Mouse (Mus musculus) MEL (cell line): ENCODE measurements around the gene Pnpo. TPM values are rescaled to one million over a fixed set of nuclear protein-coding genes. Genes with fewer than 3 reads are reported as not detected.
A peak's percentile ranks its signal among the peaks of the same experiment; 100 is the strongest.

ENCODE experiments used
- DNase-seq: peaks from one replicate; pipeline ENCODE4 v3.0.0; 2011; ENCODE audit warnings: low read depth, low spot score
- H3K27ac ChIP-seq: 2 replicates; pipeline ENCODE4 v1.5.1; 2012; ENCODE audit warnings: low read depth, mild to moderate bottlenecking, control low read depth, low read length, moderate library complexity; ENCODE audit not compliant: control insufficient read depth
- H3K27me3 ChIP-seq, 2 experiments: fragments of 150-350 bp in 1 of 2; sonication (generic) in 1 of 2; 2 replicates each; pipeline ENCODE4 v1.6.1; 2012; ENCODE audit warnings: low read length in 2 of 2, mild to moderate bottlenecking in 2 of 2, improper control_type of control experiment in 1 of 2, moderate library complexity in 1 of 2; ENCODE audit not compliant: insufficient read depth in 2 of 2, control insufficient read depth in 1 of 2
- H3K36me3 ChIP-seq, 2 experiments: 2 replicates each; pipeline ENCODE4 v1.6.1; 2012 to 2014; ENCODE audit warnings: low read length in 2 of 2, improper control_type of control experiment in 1 of 2, inconsistent platforms in 1 of 2, mild to moderate bottlenecking in 1 of 2; ENCODE audit not compliant: insufficient read depth in 2 of 2, control insufficient read depth in 1 of 2
- H3K4me1 ChIP-seq, 2 experiments: fragments of 150-350 bp in 1 of 2; sonication (generic) in 1 of 2; 2 replicates each; pipeline ENCODE4 v1.6.1; 2012; ENCODE audit warnings: low read length in 2 of 2, improper control_type of control experiment in 1 of 2, mild to moderate bottlenecking in 1 of 2; ENCODE audit not compliant: insufficient read depth in 2 of 2, control insufficient read depth in 1 of 2
- H3K4me3 ChIP-seq, 2 experiments: fragments of 150-350 bp in 1 of 2; sonication (generic) in 1 of 2; 2 replicates each; pipeline ENCODE4 v1.5.1; 2012; ENCODE audit warnings: low read depth in 2 of 2, low read length in 2 of 2, mild to moderate bottlenecking in 2 of 2, moderate library complexity in 2 of 2, control low read depth in 1 of 2, improper control_type of control experiment in 1 of 2; ENCODE audit not compliant: control insufficient read depth in 1 of 2, insufficient read depth in 1 of 2
- H3K79me2 ChIP-seq: 2 replicates; pipeline ENCODE4 v1.6.1; 2012; ENCODE audit warnings: mild to moderate bottlenecking, low read length, moderate library complexity; ENCODE audit not compliant: control insufficient read depth, poor library complexity, insufficient read depth
- H3K9ac ChIP-seq: 2 replicates; pipeline ENCODE4 v1.6.1; 2012; ENCODE audit warnings: low read depth, mild to moderate bottlenecking, control low read depth, low read length, moderate library complexity; ENCODE audit not compliant: control insufficient read depth, poor library complexity, severe bottlenecking
- H3K9me3 ChIP-seq: fragments of 150-350 bp; sonication (generic); replicated peaks from 2 replicates; pipeline ENCODE4 v1.6.1; 2012; ENCODE audit warnings: mild to moderate bottlenecking, low read length, improper control_type of control experiment, moderate library complexity; ENCODE audit not compliant: insufficient read depth
- CHD1 ChIP-seq: IDR thresholded peaks from 2 replicates; pipeline ENCODE4 v1.6.1; 2012; ENCODE audit warnings: low read depth, mild to moderate bottlenecking, inconsistent platforms, low read length, improper control_type of control experiment
- GATA1 ChIP-seq: IDR thresholded peaks from 2 replicates; pipeline ENCODE4 v1.6.1; 2011; ENCODE audit warnings: low read depth, low read length, improper control_type of control experiment
- JUND ChIP-seq: IDR thresholded peaks from 2 replicates; pipeline ENCODE4 v1.6.1; 2011; ENCODE audit warnings: low read depth, mild to moderate bottlenecking, improper control_type of control experiment, low read length
- KAT2A ChIP-seq: conservative IDR thresholded peaks from 2 replicates; pipeline ENCODE4 v1.6.1; 2012; ENCODE audit warnings: low read depth, low read length, improper control_type of control experiment, inconsistent platforms
- MAFK ChIP-seq: IDR thresholded peaks from 2 replicates; pipeline ENCODE4 v1.6.1; 2011; ENCODE audit warnings: low read depth, mild to moderate bottlenecking, low read length, improper control_type of control experiment, borderline replicate concordance
- MEF2A ChIP-seq: IDR thresholded peaks from 2 replicates; pipeline ENCODE4 v1.6.1; 2014; ENCODE audit warnings: low read depth, mild to moderate bottlenecking, inconsistent platforms, low read length, improper control_type of control experiment; ENCODE audit not compliant: poor library complexity, insufficient replicate concordance, severe bottlenecking; ENCODE audit errors: extremely low read depth
- MYC ChIP-seq: IDR thresholded peaks from 2 replicates; pipeline ENCODE4 v1.6.1; 2011; ENCODE audit warnings: low read depth, mild to moderate bottlenecking, low read length, improper control_type of control experiment, moderate library complexity
- NELFE ChIP-seq: IDR thresholded peaks from 2 replicates; pipeline ENCODE4 v1.6.1; 2011; ENCODE audit warnings: low read depth, low read length, improper control_type of control experiment
- NRF1 ChIP-seq: IDR thresholded peaks from 2 replicates; pipeline ENCODE4 v1.6.1; 2014; ENCODE audit warnings: low read depth, mild to moderate bottlenecking, inconsistent platforms, low read length, improper control_type of control experiment, moderate library complexity; ENCODE audit not compliant: poor library complexity, insufficient read depth, severe bottlenecking
- POLR2A ChIP-seq, 2 experiments: IDR thresholded peaks; 2 replicates each; pipeline ENCODE4 v1.6.1; 2011 to 2012; ENCODE audit warnings: low read length in 2 of 2, mild to moderate bottlenecking in 2 of 2, control low read depth in 1 of 2, improper control_type of control experiment in 1 of 2, low read depth in 1 of 2, moderate library complexity in 1 of 2; ENCODE audit not compliant: control insufficient read depth in 1 of 2, insufficient read depth in 1 of 2, poor library complexity in 1 of 2
- POLR2AphosphoS2 ChIP-seq: IDR thresholded peaks from 2 replicates; pipeline ENCODE4 v1.6.1; 2011; ENCODE audit warnings: low read length, improper control_type of control experiment
- SIN3A ChIP-seq: IDR thresholded peaks from 2 replicates; pipeline ENCODE4 v1.6.1; 2012; ENCODE audit warnings: low read length, improper control_type of control experiment, inconsistent platforms
- SMC3 ChIP-seq: IDR thresholded peaks from 2 replicates; pipeline ENCODE4 v1.6.1; 2011; ENCODE audit warnings: low read depth, low read length, improper control_type of control experiment
- TBP ChIP-seq: IDR thresholded peaks from 2 replicates; pipeline ENCODE4 v1.8.0; 2011; ENCODE audit warnings: low read depth, low read length, improper control_type of control experiment
- ZC3H11A ChIP-seq: IDR thresholded peaks from 2 replicates; pipeline ENCODE4 v1.6.1; 2012; ENCODE audit warnings: low read depth, mild to moderate bottlenecking, inconsistent platforms, low read length, improper control_type of control experiment
- ZKSCAN1 ChIP-seq: IDR thresholded peaks from 2 replicates; pipeline ENCODE4 v1.6.1; 2012; ENCODE audit warnings: low read depth, mild to moderate bottlenecking, inconsistent platforms, low read length, improper control_type of control experiment, moderate library complexity
- ZNF384 ChIP-seq: IDR thresholded peaks from 2 replicates; pipeline ENCODE4 v1.6.1; 2012; ENCODE audit warnings: low read depth, mild to moderate bottlenecking, inconsistent platforms, low read length, improper control_type of control experiment
- polyA plus RNA-seq, 2 experiments: library from polyadenylated mRNA; stranded (reverse) in 1 of 2; unstranded in 1 of 2; fragments of >175 nt in 1 of 2; fragments of >200 nt in 1 of 2; gene quantifications; 2 replicates each; pipeline versions ENCODE4 v1.2.1 to v1.2.4; 2012; ENCODE audit warnings: low replicate concordance in 2 of 2, low read depth in 1 of 2; ENCODE audit not compliant: insufficient read length in 2 of 2, insufficient read depth in 1 of 2, missing spikeins in 1 of 2
- total RNA-seq: library from RNA; depleted of rRNA; stranded (reverse); fragments of 300-350 nt; gene quantifications from 2 replicates; pipeline ENCODE4 v1.2.3, GENCODE M21; 2012

Gene Pnpo
- total and polyA plus RNA-seq, 3 experiments: 38.8 to 55.7 TPM; not detected in 1

GRCm38 (mm10) chr11:96952896-96953295 lies 9.1 kb upstream of the Pnpo start:
- peaks cover 27 to 51% of the 10 kb centered on the region in 2 experiments for H3K4me1 ChIP-seq
- H3K9ac ChIP-seq: no peak overlapping the region
- no peak overlapping the region for H3K4me3 ChIP-seq
- peaks cover 13% of the 10 kb centered on the region; the same call in 1 of the 2 replicates for H3K79me2 ChIP-seq
- TF ChIP-seq JUND (no peak), MYC (no peak), CHD1 (no peak), SIN3A (no peak), MAFK (no peak), POLR2AphosphoS2 (no peak), ZNF384 (no peak), MEF2A (no peak), ZC3H11A (no peak), TBP (no peak), KAT2A (no peak), GATA1 (no peak), SMC3 (no peak), POLR2A (IDR thresholded peaks at IDR 0.05; ENCODE audit: control insufficient read depth in 1 of 2, insufficient read depth in 1 of 2, low read depth in 1 of 2, low read length in 2 of 2, poor library complexity in 1 of 2) (no peak; a peak in 1 of 4 replicates), NRF1 (no peak), ZKSCAN1 (no peak)
- TF ChIP-seq, all 39 proteins: peak for 0
- Histone ChIP-seq H3K36me3 (peaks cover 34 to 55% of the 10 kb centered on the region in 2 experiments), H3K9me3 (no peaks in the 10 kb centered on the region), H3K27ac (no peak overlapping the region), H3K27me3 (no peaks in the 10 kb centered on the region)
- DNase-seq: no peak

GRCm38 (mm10) chr11:96952426-96952825 lies 8.6 kb upstream of the Pnpo start:
- Histone ChIP-seq H3K27me3 (no peaks in the 10 kb centered on the region), H3K27ac (no peak overlapping the region), H3K9me3 (no peaks in the 10 kb centered on the region)
- TF ChIP-seq NELFE: no peak
- peak in 1 of 2 experiments; percentile 39; a peak in 2 of 4 replicates for TF ChIP-seq POLR2A (IDR thresholded peaks at IDR 0.05; ENCODE audit: control insufficient read depth in 1 of 2, insufficient read depth in 1 of 2, low read depth in 1 of 2, low read length in 2 of 2, poor library complexity in 1 of 2)
- TF ChIP-seq, all 39 proteins: peak for 1
- H3K36me3 ChIP-seq: peaks cover 34 to 59% of the 10 kb centered on the region in 2 experiments
- H3K4me3 ChIP-seq: no peak overlapping the region
- no peak overlapping the region for H3K9ac ChIP-seq
- DNase-seq: no peak
- H3K79me2 ChIP-seq: peaks cover 13% of the 10 kb centered on the region; the same call in 1 of the 2 replicates
- H3K4me1 ChIP-seq: peaks cover 30 to 54% of the 10 kb centered on the region in 2 experiments
